Mouse (Mus musculus): ENCODE data around the gene Aldh3b2. TPM values are rescaled to one million over a fixed set of nuclear protein-coding genes. Genes with fewer than 3 reads are reported as not detected.

Gene Aldh3b2
- 1.3 and 1.4 TPM in 2 replicates for polyA plus RNA-seq (2011; ENCODE audit: insufficient read depth, insufficient read length, low read depth, missing spikeins)

DNA sequence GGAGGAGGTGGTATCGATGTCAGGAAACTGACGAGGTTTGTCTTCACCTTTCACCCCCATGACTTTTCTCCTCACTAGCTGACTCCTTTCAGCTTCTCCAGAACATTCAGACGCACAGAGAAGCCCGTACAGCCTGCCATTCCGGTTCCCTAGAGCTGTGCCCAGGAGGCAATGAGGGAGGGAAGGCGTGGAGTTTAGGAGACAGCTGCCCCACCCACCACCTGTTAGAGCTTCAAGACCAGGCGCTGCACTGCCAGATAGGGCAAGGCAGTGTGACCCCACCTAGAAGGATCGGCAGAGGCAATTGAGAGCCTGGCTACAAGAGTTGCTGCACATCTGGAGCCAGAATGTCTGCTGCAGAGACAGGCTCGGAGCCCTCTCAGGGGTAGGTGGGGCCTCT, at the start of gene Aldh3b2:
Aldh3b2 (plus strand) TSS at position 100 of the 400 bp plus-strand sequence.
- H3K4me1 ChIP-seq (ENCODE audit: control insufficient read depth, insufficient read depth, low read length): no peaks in the 10 kb centered on the region
- H3K36me3 ChIP-seq (ENCODE audit: control insufficient read depth, insufficient read depth, low read length, poor library complexity, severe bottlenecking): no peaks in the 10 kb centered on the region
- H3K27me3 ChIP-seq (ENCODE audit: control insufficient read depth, insufficient read depth, low read length, poor library complexity, severe bottlenecking): no peaks in the 10 kb centered on the region
- no peak within 1 kb of the TSS for H3K9ac ChIP-seq (ENCODE audit: low read depth, poor library complexity, severe bottlenecking)
- H3K4me3 ChIP-seq (ENCODE audit: low read depth, low read length): no peak within 1 kb of the TSS
- TF ChIP-seq EP300 (IDR thresholded peaks at IDR 0.05; ENCODE audit: insufficient read depth, low read depth, low read length) (0 out of 2 replicates have a peak, but pooled peaks have one; percentile 4), CTCF (IDR thresholded peaks at IDR 0.05; ENCODE audit: low read depth, low read length) (no peak), POLR2A (IDR thresholded peaks at IDR 0.05; ENCODE audit: insufficient read depth, low read length) (no peak)
- no peaks in the 10 kb centered on the region for H3K9me3 ChIP-seq (replicated peaks; ENCODE audit: control insufficient read depth, insufficient read depth, low read length, poor library complexity, severe bottlenecking)
- no peak within 1 kb of the TSS for H3K27ac ChIP-seq (ENCODE audit: insufficient read depth, low read length)

DNA sequence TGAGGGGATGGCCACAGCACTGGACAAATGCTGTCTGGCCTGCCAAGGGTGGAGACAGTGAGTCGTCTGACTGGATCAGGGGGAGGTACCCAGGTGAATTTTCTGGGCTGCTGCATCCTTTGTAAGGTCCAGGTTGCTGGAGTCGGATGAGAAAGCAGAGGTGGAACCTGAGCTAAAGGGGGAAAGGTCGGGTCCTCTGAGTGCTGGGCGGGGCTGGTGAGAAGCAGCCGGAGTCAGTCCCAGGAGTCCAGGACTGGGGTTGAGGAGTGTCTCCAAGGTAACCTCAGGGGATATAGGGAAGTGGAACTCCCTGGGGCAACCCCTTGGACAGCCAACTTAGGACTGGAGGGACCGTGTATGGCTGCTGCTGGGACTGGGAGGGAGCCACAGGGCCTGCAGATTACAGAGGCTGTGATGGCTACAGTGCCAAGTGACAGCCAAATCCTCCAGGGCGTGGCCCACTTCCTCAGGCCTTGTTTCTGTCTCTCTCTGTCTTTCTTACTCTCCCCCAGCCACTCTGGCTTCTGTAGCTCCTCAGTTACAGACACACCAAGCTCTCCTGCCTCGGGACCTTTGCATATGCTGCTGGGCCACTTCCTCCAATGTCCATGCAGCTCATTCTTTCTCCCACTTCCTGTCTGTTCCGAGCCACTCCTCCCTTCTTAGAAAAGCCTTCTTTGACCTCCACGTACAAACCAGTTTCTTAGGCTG, 49.3 kb upstream of the Aldh3b2 start:
- Histone ChIP-seq H3K9ac (ENCODE audit: low read depth, poor library complexity, severe bottlenecking) (no peak overlapping the region), H3K4me1 (ENCODE audit: control insufficient read depth, insufficient read depth, low read length) (peaks cover 6% of the 10 kb centered on the region), H3K9me3 (replicated peaks; ENCODE audit: control insufficient read depth, insufficient read depth, low read length, poor library complexity, severe bottlenecking) (no peaks in the 10 kb centered on the region), H3K36me3 (ENCODE audit: control insufficient read depth, insufficient read depth, low read length, poor library complexity, severe bottlenecking) (no peaks in the 10 kb centered on the region), H3K27me3 (ENCODE audit: control insufficient read depth, insufficient read depth, low read length, poor library complexity, severe bottlenecking) (no peaks in the 10 kb centered on the region), H3K27ac (ENCODE audit: insufficient read depth, low read length) (no peak overlapping the region), H3K4me3 (ENCODE audit: low read depth, low read length) (no peak overlapping the region)
- TF ChIP-seq POLR2A (IDR thresholded peaks at IDR 0.05; ENCODE audit: insufficient read depth, low read length): no peak
- 0 out of 2 replicates have a peak, but pooled peaks have one; percentile 8 for TF ChIP-seq EP300 (IDR thresholded peaks at IDR 0.05; ENCODE audit: insufficient read depth, low read depth, low read length)
- TF ChIP-seq CTCF (IDR thresholded peaks at IDR 0.05; ENCODE audit: low read depth, low read length): no peak

DNA sequence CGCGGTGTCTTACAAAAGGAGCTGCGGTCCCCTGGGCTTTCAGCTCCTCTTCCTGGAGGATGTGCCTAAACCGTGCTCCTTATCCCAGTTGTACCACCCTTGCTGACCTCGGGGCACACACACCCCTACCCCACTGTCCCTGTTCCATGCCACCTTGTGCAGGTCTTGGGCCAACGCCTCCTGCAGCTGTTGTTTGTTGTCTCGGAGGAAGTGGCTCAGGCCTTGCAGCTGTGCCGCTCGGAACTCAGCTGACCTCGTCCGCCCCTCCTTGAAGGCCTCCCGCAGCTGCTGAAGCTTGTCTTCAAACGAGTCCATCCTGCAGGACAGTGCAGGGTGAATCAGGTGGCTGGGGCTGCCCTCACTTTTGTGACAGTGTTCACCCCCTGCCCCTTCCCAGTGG, 48.5 kb upstream of the Aldh3b2 start:
- H3K36me3 ChIP-seq (ENCODE audit: control insufficient read depth, insufficient read depth, low read length, poor library complexity, severe bottlenecking): no peaks in the 10 kb centered on the region
- no peaks in the 10 kb centered on the region for H3K27me3 ChIP-seq (ENCODE audit: control insufficient read depth, insufficient read depth, low read length, poor library complexity, severe bottlenecking)
- H3K9me3 ChIP-seq (replicated peaks; ENCODE audit: control insufficient read depth, insufficient read depth, low read length, poor library complexity, severe bottlenecking): no peaks in the 10 kb centered on the region
- H3K27ac ChIP-seq (ENCODE audit: insufficient read depth, low read length): no peak overlapping the region
- H3K4me1 ChIP-seq (ENCODE audit: control insufficient read depth, insufficient read depth, low read length): peaks cover 6% of the 10 kb centered on the region
- H3K9ac ChIP-seq (ENCODE audit: low read depth, poor library complexity, severe bottlenecking): no peak overlapping the region
- H3K4me3 ChIP-seq (ENCODE audit: low read depth, low read length): no peak overlapping the region
- TF ChIP-seq EP300 (IDR thresholded peaks at IDR 0.05; ENCODE audit: insufficient read depth, low read depth, low read length) (no peak), POLR2A (IDR thresholded peaks at IDR 0.05; ENCODE audit: insufficient read depth, low read length) (no peak), CTCF (IDR thresholded peaks at IDR 0.05; ENCODE audit: low read depth, low read length) (no peak)

DNA sequence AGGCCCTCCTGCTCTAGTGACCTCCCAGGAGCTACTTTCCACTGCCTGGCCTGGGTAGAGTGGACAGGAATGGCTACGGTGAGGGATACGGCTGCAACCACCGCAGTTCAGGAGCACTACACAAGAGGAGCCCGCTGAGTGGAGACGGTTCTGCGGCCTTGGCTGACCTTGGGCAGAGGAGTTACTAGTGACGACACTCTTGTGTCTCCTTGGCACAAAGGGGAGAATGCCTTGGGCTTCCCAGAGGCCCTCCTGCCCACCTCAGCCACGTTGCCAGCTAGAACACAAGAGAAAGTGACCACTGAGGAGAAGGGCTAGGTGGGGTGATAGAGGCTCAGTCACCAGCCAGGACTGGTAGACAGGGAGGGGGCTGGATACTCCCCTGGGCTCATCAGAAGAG, 47.9 kb upstream of the Aldh3b2 start:
- no peak overlapping the region for H3K27ac ChIP-seq (ENCODE audit: insufficient read depth, low read length)

DNA sequence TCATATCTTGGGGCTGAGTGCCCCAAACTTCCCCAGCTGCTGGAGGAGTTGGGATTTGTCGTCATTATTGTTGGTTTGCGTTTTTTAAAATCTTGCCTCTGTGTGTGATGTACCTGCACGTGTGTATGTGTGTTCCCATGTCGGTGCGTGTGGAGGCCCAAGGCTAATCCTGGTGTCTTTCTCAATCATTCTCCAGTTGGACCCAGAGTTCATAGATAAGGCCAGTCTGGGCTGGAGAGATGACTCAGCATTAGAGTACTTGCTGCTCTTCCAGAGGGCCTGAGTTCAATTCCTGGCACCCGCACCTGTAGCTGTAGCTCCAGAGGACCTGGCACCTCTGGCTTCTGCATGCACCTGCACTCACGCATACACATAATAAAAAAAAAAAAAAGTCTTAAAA, 47.3 kb upstream of the Aldh3b2 start:
- no peaks in the 10 kb centered on the region for H3K9me3 ChIP-seq (replicated peaks; ENCODE audit: control insufficient read depth, insufficient read depth, low read length, poor library complexity, severe bottlenecking)
- peaks cover 6% of the 10 kb centered on the region for H3K4me1 ChIP-seq (ENCODE audit: control insufficient read depth, insufficient read depth, low read length)
- H3K27ac ChIP-seq (ENCODE audit: insufficient read depth, low read length): no peak overlapping the region
- no peak for TF ChIP-seq EP300 (IDR thresholded peaks at IDR 0.05; ENCODE audit: insufficient read depth, low read depth, low read length)
- TF ChIP-seq CTCF (IDR thresholded peaks at IDR 0.05; ENCODE audit: low read depth, low read length): no peak
- no peak for TF ChIP-seq POLR2A (IDR thresholded peaks at IDR 0.05; ENCODE audit: insufficient read depth, low read length)
- no peaks in the 10 kb centered on the region for H3K27me3 ChIP-seq (ENCODE audit: control insufficient read depth, insufficient read depth, low read length, poor library complexity, severe bottlenecking)
- no peaks in the 10 kb centered on the region for H3K36me3 ChIP-seq (ENCODE audit: control insufficient read depth, insufficient read depth, low read length, poor library complexity, severe bottlenecking)
- no peak overlapping the region for H3K9ac ChIP-seq (ENCODE audit: low read depth, poor library complexity, severe bottlenecking)
- no peak overlapping the region for H3K4me3 ChIP-seq (ENCODE audit: low read depth, low read length)

More for the DNA sequence above, 47.9 kb upstream of the Aldh3b2 start:
- H3K9ac ChIP-seq (ENCODE audit: low read depth, poor library complexity, severe bottlenecking): no peak overlapping the region
- H3K9me3 ChIP-seq (replicated peaks; ENCODE audit: control insufficient read depth, insufficient read depth, low read length, poor library complexity, severe bottlenecking): no peaks in the 10 kb centered on the region
- H3K27me3 ChIP-seq (ENCODE audit: control insufficient read depth, insufficient read depth, low read length, poor library complexity, severe bottlenecking): no peaks in the 10 kb centered on the region
- no peaks in the 10 kb centered on the region for H3K36me3 ChIP-seq (ENCODE audit: control insufficient read depth, insufficient read depth, low read length, poor library complexity, severe bottlenecking)
- peaks cover 6% of the 10 kb centered on the region for H3K4me1 ChIP-seq (ENCODE audit: control insufficient read depth, insufficient read depth, low read length)
- TF ChIP-seq CTCF (IDR thresholded peaks at IDR 0.05; ENCODE audit: low read depth, low read length) (no peak), POLR2A (IDR thresholded peaks at IDR 0.05; ENCODE audit: insufficient read depth, low read length) (no peak), EP300 (IDR thresholded peaks at IDR 0.05; ENCODE audit: insufficient read depth, low read depth, low read length) (no peak)
- no peak overlapping the region for H3K4me3 ChIP-seq (ENCODE audit: low read depth, low read length)

DNA sequence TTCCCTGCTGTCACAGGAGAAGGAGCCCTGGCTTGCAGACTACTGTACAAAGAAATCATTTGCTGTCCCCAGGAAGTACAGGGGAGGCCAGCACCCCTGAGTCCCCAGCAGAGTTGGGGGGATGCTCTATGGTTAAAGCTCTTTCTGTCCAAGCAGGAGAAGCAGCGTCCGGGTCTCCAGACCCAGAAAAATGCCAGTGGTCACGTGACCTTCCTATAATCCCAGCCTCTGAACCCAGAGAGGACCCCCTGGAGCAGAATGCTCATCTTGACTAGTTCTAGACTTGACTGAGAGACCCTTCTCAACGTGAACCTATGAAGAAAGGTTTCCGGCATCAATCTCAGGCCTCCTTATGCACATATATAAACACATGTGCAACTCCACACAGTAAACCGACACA, 46.3 kb upstream of the Aldh3b2 start:
- H3K9ac ChIP-seq (ENCODE audit: low read depth, poor library complexity, severe bottlenecking): no peak overlapping the region
- no peaks in the 10 kb centered on the region for H3K36me3 ChIP-seq (ENCODE audit: control insufficient read depth, insufficient read depth, low read length, poor library complexity, severe bottlenecking)
- no peak overlapping the region for H3K27ac ChIP-seq (ENCODE audit: insufficient read depth, low read length)
- H3K4me1 ChIP-seq (ENCODE audit: control insufficient read depth, insufficient read depth, low read length): peaks cover 6% of the 10 kb centered on the region
- TF ChIP-seq POLR2A (IDR thresholded peaks at IDR 0.05; ENCODE audit: insufficient read depth, low read length) (no peak), EP300 (IDR thresholded peaks at IDR 0.05; ENCODE audit: insufficient read depth, low read depth, low read length) (no peak), CTCF (IDR thresholded peaks at IDR 0.05; ENCODE audit: low read depth, low read length) (no peak)
- no peaks in the 10 kb centered on the region for H3K27me3 ChIP-seq (ENCODE audit: control insufficient read depth, insufficient read depth, low read length, poor library complexity, severe bottlenecking)
- no peaks in the 10 kb centered on the region for H3K9me3 ChIP-seq (replicated peaks; ENCODE audit: control insufficient read depth, insufficient read depth, low read length, poor library complexity, severe bottlenecking)
- no peak overlapping the region for H3K4me3 ChIP-seq (ENCODE audit: low read depth, low read length)
